Mouse (Mus musculus): ENCODE results near the gene Kcnk2. TPM values are rescaled to one million over a fixed set of nuclear protein-coding genes. Genes with fewer than 3 reads are reported as not detected.

Gene Kcnk2
- polyA plus RNA-seq, 1 experiment from 2014 or later: 1.0 TPM

DNA sequence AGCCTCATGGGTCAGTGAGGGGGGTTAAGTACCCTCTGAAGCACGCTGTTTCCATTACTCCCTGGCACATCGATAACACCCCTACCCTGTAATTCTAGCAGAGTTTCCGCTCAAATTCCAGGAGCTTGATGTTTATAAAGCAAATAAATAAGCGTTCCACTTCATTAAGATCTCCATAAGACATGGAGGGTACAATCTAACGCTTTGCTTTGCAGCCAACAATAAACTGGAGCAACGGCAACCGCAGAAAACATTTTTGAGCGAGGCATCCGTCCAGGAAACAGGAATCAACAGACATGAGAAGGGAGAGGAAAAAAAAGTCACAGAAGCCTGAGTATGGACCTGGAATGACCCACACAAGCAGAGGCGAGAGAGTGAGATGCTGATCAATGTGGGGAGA lies 27.5 kb upstream of the Kcnk2 start:
- no peaks in the 10 kb centered on the region for H3K4me1 ChIP-seq (replicated peaks; ENCODE audit: control insufficient read depth, insufficient read depth)
- no peak overlapping the region for H3K4me3 ChIP-seq (ENCODE audit: low read depth, low read length)
- WGBS: 53% methylated on average over 10 of the region's 10 CpGs
- H3K27me3 ChIP-seq (ENCODE audit: control insufficient read depth, insufficient read depth, low read length): no peaks in the 10 kb centered on the region
- TF ChIP-seq EP300 (optimal IDR thresholded peaks at IDR 0.05) (no peak), CTCF (IDR thresholded peaks at IDR 0.05; ENCODE audit: low read depth) (no peak)
- H3K9me3 ChIP-seq (ENCODE audit: control insufficient read depth, low read length): no peaks in the 10 kb centered on the region
- no peak overlapping the region for H3K9ac ChIP-seq (ENCODE audit: low read length)
- no peak for ATAC-seq (ENCODE audit: low FRiP score, low TSS enrichment)
- H3K4me2 ChIP-seq (replicated peaks; ENCODE audit: low read depth): no peak overlapping the region
- no peak for DNase-seq (ENCODE audit: low spot score)
- no peaks in the 10 kb centered on the region for H3K36me3 ChIP-seq (ENCODE audit: control insufficient read depth, insufficient read depth, low read length)
- no peak overlapping the region for H3K27ac ChIP-seq (replicated peaks)

DNA sequence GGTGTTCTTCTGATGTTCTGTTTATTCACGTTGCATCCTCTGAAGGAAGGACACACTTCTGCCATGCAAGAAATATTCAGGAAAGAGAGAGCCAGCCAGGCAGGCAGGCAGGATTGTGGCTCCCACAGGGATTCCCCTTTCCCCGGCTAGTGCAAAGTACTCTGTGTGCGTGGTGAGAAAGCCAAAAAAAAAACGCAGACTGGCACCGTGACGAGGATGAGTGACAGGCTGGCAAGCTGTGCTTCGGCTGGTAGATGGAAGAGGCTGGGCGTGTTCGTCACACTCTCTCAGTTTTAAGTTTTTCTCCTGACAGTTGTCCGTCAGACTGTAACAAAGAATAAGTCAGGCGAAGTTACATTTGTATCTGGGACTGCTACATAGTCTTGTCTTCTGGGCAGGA lies 24.2 kb upstream of the Kcnk2 start:
- Histone ChIP-seq H3K9me3 (ENCODE audit: control insufficient read depth, low read length) (no peaks in the 10 kb centered on the region), H3K4me2 (replicated peaks; ENCODE audit: low read depth) (no peak overlapping the region), H3K9ac (ENCODE audit: low read length) (no peak overlapping the region), H3K4me1 (replicated peaks; ENCODE audit: control insufficient read depth, insufficient read depth) (no peaks in the 10 kb centered on the region), H3K27me3 (ENCODE audit: control insufficient read depth, insufficient read depth, low read length) (no peaks in the 10 kb centered on the region), H3K36me3 (ENCODE audit: control insufficient read depth, insufficient read depth, low read length) (no peaks in the 10 kb centered on the region), H3K4me3 (ENCODE audit: low read depth, low read length) (no peak overlapping the region), H3K27ac (replicated peaks) (no peak overlapping the region)
- TF ChIP-seq EP300 (optimal IDR thresholded peaks at IDR 0.05) (no peak), CTCF (IDR thresholded peaks at IDR 0.05; ENCODE audit: low read depth) (no peak)
- no peak for DNase-seq (ENCODE audit: low spot score)
- WGBS: 89% methylated on average over 11 of the region's 11 CpGs
- no peak for ATAC-seq (ENCODE audit: low FRiP score, low TSS enrichment)

DNA sequence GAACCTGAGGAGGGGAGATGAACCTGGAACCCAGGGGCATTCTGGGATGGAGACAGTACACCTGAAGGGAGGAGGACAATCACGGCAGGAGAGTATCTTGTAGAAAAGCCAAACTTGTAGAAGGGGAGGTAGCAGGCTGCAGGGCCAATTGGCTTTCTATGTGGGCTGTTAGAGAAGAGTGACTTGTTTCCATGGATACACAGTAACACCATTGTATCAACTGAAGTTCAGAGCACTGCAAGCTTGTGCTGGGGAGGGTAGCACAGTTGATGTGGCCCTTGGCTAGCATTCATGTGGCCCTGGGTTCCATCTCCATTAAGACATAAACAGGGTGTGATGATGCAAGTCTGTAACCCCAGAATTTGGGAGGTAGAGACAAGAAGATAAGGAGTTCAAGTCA lies 17.8 kb upstream of the Kcnk2 start:
- Histone ChIP-seq H3K4me2 (replicated peaks; ENCODE audit: low read depth) (no peak overlapping the region), H3K4me3 (ENCODE audit: low read depth, low read length) (no peak overlapping the region), H3K9me3 (ENCODE audit: control insufficient read depth, low read length) (no peaks in the 10 kb centered on the region), H3K27me3 (ENCODE audit: control insufficient read depth, insufficient read depth, low read length) (no peaks in the 10 kb centered on the region), H3K4me1 (replicated peaks; ENCODE audit: control insufficient read depth, insufficient read depth) (no peaks in the 10 kb centered on the region), H3K36me3 (ENCODE audit: control insufficient read depth, insufficient read depth, low read length) (no peaks in the 10 kb centered on the region), H3K9ac (ENCODE audit: low read length) (no peak overlapping the region), H3K27ac (replicated peaks) (no peak overlapping the region)
- TF ChIP-seq CTCF (IDR thresholded peaks at IDR 0.05; ENCODE audit: low read depth) (no peak), EP300 (optimal IDR thresholded peaks at IDR 0.05) (no peak)
- WGBS: 43% methylated on average over 1 of the region's 1 CpGs
- ATAC-seq (ENCODE audit: low FRiP score, low TSS enrichment) (no peak), DNase-seq (ENCODE audit: low spot score) (no peak)

GRCm38 (mm10) chr1:189409906-189410305 lies 7.8 kb upstream of the Kcnk2 start:
- no peaks in the 10 kb centered on the region for H3K9me3 ChIP-seq (ENCODE audit: control insufficient read depth, low read length)
- no peaks in the 10 kb centered on the region for H3K36me3 ChIP-seq (ENCODE audit: control insufficient read depth, insufficient read depth, low read length)
- no peak overlapping the region for H3K27ac ChIP-seq (replicated peaks)
- DNase-seq (ENCODE audit: low spot score) (no peak), ATAC-seq (ENCODE audit: low FRiP score, low TSS enrichment) (no peak)
- no peaks in the 10 kb centered on the region for H3K27me3 ChIP-seq (ENCODE audit: control insufficient read depth, insufficient read depth, low read length)
- H3K4me3 ChIP-seq (ENCODE audit: low read depth, low read length): no peak overlapping the region
- 89% methylated on average over 6 of the region's 6 CpGs for WGBS
- no peak overlapping the region for H3K9ac ChIP-seq (ENCODE audit: low read length)
- H3K4me2 ChIP-seq (replicated peaks; ENCODE audit: low read depth): no peak overlapping the region
- TF ChIP-seq CTCF (IDR thresholded peaks at IDR 0.05; ENCODE audit: low read depth) (no peak), EP300 (optimal IDR thresholded peaks at IDR 0.05) (no peak)
- H3K4me1 ChIP-seq (replicated peaks; ENCODE audit: control insufficient read depth, insufficient read depth): no peaks in the 10 kb centered on the region

GRCm38 (mm10) chr1:189405221-189405620 lies 3.1 kb upstream of the Kcnk2 start:
- DNase-seq (ENCODE audit: low spot score) (no peak), ATAC-seq (ENCODE audit: low FRiP score, low TSS enrichment) (no peak)
- no peaks in the 10 kb centered on the region for H3K9me3 ChIP-seq (ENCODE audit: control insufficient read depth, low read length)
- H3K36me3 ChIP-seq (ENCODE audit: control insufficient read depth, insufficient read depth, low read length): no peaks in the 10 kb centered on the region
- WGBS: 67% methylated on average over 10 of the region's 10 CpGs
- no peaks in the 10 kb centered on the region for H3K4me1 ChIP-seq (replicated peaks; ENCODE audit: control insufficient read depth, insufficient read depth)
- no peak overlapping the region for H3K4me3 ChIP-seq (ENCODE audit: low read depth, low read length)
- TF ChIP-seq CTCF (IDR thresholded peaks at IDR 0.05; ENCODE audit: low read depth): no peak
- no peak for TF ChIP-seq EP300 (optimal IDR thresholded peaks at IDR 0.05)
- H3K9ac ChIP-seq (ENCODE audit: low read length): no peak overlapping the region
- no peaks in the 10 kb centered on the region for H3K27me3 ChIP-seq (ENCODE audit: control insufficient read depth, insufficient read depth, low read length)
- H3K27ac ChIP-seq (replicated peaks): no peak overlapping the region
- H3K4me2 ChIP-seq (replicated peaks; ENCODE audit: low read depth): no peak overlapping the region

GRCm38 (mm10) chr1:189403546-189403945 lies 1.5 kb upstream of the Kcnk2 start:
- no peaks in the 10 kb centered on the region for H3K27me3 ChIP-seq (ENCODE audit: control insufficient read depth, insufficient read depth, low read length)
- no peak for DNase-seq (ENCODE audit: low spot score)
- H3K27ac ChIP-seq (replicated peaks): no peak overlapping the region
- no peaks in the 10 kb centered on the region for H3K36me3 ChIP-seq (ENCODE audit: control insufficient read depth, insufficient read depth, low read length)
- H3K4me3 ChIP-seq (ENCODE audit: low read depth, low read length): no peak overlapping the region
- no peak for ATAC-seq (ENCODE audit: low FRiP score, low TSS enrichment)
- H3K4me2 ChIP-seq (replicated peaks; ENCODE audit: low read depth): no peak overlapping the region
- H3K9me3 ChIP-seq (ENCODE audit: control insufficient read depth, low read length): no peaks in the 10 kb centered on the region
- 46% methylated on average over 6 of the region's 6 CpGs for WGBS
- no peak for TF ChIP-seq CTCF (IDR thresholded peaks at IDR 0.05; ENCODE audit: low read depth)
- no peak for TF ChIP-seq EP300 (optimal IDR thresholded peaks at IDR 0.05)
- H3K9ac ChIP-seq (ENCODE audit: low read length): no peak overlapping the region
- H3K4me1 ChIP-seq (replicated peaks; ENCODE audit: control insufficient read depth, insufficient read depth): no peaks in the 10 kb centered on the region

Data from stomach, postnatal 0 days (tissue).